Mouse (Mus musculus) lung, postnatal 0 days (tissue): Measurements from ENCODE around the gene Rgs3.

Experiments used
- CTCF ChIP-seq: IDR thresholded peaks from 2 replicates; pipeline ENCODE4 v1.5.1; 2016; ENCODE audit warnings: antibody characterized with exemption, mild to moderate bottlenecking
- EP300 ChIP-seq: IDR thresholded peaks from 2 replicates; pipeline ENCODE4 v1.6.1; 2016; ENCODE audit warnings: antibody characterized with exemption, mild to moderate bottlenecking, control low read depth

DNA sequence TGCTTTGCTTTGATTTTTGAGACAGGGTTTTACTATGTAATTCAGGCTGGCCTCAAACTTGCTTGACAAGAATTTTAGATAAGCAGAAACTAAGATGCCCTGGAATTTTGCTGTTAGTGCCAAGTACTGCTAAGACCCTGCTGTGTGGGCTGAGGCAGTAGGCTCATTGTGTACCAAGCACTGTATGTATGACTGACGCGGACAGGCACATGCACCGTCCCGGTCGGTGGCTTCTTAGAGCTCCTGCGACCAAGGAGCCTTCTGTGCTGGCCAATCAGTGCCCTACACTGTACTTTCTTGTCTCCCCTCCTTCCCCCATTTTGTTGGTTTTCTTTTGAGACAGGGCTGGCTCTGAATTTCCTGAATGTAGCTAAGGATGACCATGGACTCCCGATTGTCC is 44.7 kb upstream of the Rgs3 start:
- TF ChIP-seq CTCF (no peak), EP300 (no peak)
